Mouse (Mus musculus) adrenal gland, postnatal 4 days (tissue): ENCODE data around the gene Fam196b. TPM values are rescaled to one million over a fixed set of nuclear protein-coding genes. Genes with fewer than 3 reads are reported as not detected.

ENCODE experiments used
- DNase-seq, 2 experiments: peaks; one replicate each; pipeline ENCODE4 v3.0.0; 2021 to 2022; ENCODE audit warnings: low spot score in 2 of 2, mixed read lengths in 2 of 2
- long read RNA-seq, 2 experiments: library from polyadenylated mRNA; stranded (forward); transcript quantifications; one replicate each; pipeline ENCODE4 v2.0.0; 2021
- total RNA-seq, 2 experiments: library from RNA; stranded (reverse); gene quantifications; 2 replicates each; pipeline ENCODE4 v1.2.3; 2021

The Fam196b gene
- under 1 TPM; 0.11 to 0.14 TPM for total RNA-seq
- long read RNA-seq, experiment 1, result 0 reads
- long read RNA-seq, experiment 2, result 0 reads

DNA sequence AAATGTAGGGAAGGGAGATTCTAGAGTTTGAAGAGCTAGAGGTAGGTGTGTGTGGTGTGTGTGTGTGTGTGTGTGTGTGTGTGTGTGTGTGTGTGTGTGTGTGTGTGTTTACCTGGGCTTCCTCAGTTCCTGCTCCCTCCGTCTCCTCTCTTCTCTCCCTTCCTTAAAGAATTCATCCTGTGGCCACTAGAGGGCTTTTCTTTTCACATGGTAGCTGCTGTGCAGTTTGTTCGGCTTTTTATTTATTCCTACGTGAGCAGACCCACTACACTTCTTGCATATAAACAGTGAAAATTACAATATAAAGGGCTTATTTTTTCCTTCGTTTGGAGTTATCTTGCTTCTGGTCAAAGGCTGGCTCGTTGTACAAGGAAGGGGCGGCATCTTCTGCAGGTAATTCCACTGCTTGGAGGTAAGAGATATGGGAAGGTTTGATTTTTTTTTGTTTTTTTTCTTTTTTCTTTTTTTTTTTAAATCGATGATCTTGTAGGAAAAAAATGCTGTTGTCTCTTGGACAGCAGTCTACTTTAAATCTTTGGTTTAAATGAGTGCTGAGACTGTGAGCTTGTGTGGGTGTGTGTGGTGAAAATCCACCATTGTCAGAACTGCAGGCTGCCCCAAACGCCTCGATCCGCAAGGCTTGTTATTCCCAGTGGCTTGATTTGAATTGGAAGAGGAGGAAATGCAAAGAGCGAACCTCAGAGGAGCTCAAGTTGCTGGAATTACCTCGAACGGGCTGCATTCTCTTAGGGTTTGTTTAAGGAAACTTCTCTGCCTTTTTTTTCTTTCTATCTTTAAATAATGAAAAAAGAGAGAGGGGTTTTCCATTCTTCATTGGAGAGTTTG is at the start of gene Fam196b:
TSS of gene Fam196b (plus strand) at position 289 of the 846 bp plus-strand sequence.
- DNase-seq, result no peak

DNA sequence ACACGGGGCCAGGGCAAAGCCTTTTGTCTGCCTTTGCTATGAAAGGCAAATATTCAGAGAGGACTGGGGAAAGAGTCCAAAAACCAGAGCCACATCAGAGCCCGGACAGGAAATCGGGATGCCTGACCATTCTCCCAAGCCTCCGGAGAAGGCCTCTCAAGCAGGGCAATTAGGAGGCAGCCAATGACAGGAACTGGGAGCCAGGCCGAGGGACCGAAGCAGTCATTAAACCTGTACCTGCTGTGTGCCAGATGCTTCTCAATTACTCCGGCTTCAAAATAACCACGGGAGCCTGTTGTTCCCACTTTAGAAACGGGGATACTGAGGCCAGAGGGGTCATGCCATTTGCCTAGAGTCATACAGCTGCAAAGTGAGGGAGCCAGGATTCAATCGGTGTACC is 42.6 kb upstream of the Fam196b start:
- no peak for DNase-seq

- DNase-seq, result no peak
Measured at GRCm38 (mm10) chr11:34275941-34276340, 38.7 kb upstream of the Fam196b start.

- DNase-seq, result no peak
Measured at GRCm38 (mm10) chr11:34276363-34277046, 38.1 kb upstream of the Fam196b start.

DNA sequence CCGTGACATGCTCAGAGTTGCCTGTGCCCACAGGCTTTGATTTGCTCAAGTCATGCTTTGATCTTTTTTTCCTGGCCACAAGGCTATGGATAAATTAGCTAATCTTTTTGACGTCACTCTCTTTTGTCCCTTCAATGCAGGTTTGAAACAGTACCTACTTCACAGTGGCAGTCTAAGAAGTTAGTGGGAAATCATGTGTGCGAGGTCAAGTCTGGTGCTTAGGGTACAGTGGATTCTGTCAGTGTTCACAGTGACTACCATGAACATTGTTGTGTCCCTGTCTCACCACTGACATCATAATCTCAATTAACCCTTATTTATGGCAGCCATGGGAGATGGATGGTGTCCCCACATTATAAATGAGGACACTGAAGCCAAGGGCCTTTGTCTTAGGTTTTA is 37.6 kb upstream of the Fam196b start:
- no peak for DNase-seq

DNA sequence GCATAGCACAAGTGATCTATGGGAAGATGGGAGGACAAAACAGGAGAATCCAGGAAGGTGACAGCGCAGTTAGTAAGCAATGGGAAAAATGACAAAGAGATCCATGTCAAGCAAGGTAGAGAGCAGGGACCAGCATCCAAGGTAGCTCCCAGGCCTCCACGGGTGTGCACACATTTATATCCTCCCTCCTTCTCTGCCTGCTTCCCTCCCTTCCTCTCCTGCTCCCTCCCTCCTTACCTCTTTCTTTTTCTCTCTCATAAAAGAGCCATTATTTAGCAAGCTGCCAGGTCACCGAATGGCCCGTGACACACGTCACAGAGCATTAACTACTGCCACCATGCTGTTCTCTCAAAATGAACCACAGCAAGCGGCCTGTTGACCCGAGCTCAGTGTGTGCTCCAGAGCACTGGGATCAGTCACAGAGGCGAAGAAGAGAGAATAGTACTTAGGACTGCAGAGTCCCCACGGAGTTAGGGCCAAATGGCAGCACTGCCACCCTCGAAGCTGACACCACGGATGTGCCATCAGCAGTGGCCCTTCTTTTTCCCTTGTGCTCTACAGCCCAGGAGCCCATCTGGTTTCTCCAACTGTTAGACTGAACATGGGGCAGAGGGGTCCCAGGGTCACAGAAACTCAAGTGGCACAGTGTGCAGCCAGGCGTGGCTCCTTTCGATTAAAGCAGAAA is 30.4 kb upstream of the Fam196b start:
- DNase-seq, result no peak

DNA sequence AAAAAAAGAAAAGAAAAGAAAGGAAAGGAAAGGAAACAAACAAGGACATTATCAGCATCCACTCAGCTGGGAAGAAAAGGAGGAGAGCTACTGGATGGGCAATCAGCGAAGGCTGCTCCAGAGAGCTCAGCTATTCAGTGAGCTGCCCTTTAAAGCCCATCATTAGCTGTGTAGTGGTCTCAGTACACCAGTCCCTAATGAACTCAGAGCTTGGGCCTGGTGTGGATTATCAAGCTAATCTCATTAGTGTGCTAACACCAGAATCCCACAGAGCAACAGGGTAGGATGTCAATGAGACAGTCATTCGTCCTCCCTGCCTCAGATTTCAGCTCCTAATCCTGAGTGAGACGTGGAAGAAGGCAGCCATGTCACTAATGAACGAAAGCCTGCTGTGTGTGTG is 24.4 kb upstream of the Fam196b start:
- DNase-seq, result no peak

DNA sequence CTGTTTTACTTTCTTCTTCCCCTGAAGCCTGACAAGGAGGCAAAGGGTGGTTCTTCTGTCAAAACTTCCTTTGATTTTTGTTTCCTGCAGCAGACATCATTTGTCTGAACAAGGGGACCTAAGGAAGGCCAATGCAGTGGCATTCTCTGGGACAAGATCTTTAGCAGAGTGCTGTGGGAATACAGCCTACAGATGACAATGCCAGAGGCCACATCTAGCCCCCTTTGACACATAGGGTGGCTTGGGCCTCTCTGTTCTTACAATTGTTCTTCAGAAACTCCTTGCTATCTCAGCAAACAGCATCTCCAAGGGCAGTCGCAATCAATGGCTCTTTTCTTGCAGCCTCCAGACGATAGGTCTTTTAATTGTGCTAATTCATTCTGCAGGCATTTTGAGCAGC is 23.9 kb upstream of the Fam196b start:
- no peak for DNase-seq

- DNase-seq, result no peak
Measured at GRCm38 (mm10) chr11:34291304-34291703, 23.3 kb upstream of the Fam196b start.

DNA sequence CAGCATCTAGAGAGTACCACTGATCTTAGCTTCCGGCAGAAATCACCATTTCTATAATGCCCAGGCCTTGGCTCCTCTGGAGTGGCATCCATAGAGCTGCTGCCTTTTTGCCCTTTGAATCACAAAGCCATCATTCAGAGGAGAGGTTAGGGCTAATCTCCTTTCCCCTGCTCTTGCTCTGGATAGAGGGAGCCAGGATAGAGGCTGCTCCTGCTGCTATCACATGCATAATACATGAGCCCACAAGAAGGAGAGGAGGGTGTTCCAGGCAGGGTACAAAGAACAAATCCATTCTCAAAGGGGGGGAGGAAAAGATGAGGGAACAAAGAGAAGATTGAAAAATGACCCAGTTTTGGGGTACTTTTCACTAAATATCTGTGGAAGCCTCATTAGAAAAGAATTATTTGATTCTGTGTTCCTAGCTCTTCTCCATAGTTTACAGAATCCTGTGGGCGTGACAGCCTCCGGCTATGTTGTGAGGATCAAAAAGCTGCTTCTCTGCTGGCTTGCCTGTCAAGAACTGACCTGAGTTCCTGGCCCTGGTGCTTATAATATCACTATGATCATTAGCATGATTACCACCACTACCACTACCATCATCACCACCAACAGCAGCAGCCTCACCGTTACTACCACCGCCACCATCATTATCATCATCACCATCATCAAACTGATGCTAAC is 16.8 kb upstream of the Fam196b start:
- no peak for DNase-seq

GRCm38 (mm10) chr11:34299550-34299949 is 15.1 kb upstream of the Fam196b start:
- no peak for DNase-seq

- no peak for DNase-seq
Measured at GRCm38 (mm10) chr11:34300064-34300463, 14.6 kb upstream of the Fam196b start.

DNA sequence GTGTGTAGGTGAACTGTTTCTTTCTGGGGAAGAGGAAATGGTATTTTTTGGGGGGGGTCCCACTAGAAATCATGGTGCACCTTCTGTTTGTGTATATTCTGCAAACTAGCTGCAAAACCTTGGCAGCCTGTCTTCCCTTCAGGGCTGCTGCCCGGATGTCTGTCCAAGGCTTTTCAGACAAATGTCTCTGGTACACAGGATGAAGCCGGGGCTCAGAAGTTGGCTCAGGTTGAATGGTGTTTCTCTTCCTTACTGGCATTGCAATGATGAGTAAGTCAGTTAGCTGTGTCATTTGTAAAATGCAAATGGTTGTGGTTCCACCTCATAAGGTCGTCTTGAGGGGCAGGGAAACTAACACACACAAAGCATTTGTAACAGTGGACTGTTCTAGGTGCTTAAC is 8.4 kb upstream of the Fam196b start:
- no peak for DNase-seq

DNA sequence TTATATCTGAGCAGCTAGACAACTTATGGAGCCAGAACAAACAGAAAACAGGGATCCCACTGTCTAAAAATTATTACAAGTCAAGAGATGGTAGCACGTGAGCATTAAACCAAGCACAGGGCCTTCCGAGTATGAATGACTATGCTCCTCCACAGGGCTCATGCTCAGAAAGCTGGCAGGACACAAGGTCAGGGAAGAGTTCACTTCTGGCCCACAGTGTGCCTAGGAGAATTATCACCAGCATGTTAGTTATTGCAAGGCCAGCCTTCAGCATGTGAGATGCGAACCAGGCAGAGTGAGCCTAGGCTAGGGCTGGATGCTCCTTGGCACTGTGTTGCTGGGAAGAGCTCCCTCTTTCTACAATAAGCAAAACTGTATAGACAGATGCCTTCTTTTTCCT is 5.9 kb upstream of the Fam196b start:
- DNase-seq, result no peak

GRCm38 (mm10) chr11:34309360-34309759 is 5.3 kb upstream of the Fam196b start:
- DNase-seq, result no peak

- no peak for DNase-seq
Measured at GRCm38 (mm10) chr11:34311717-34312116, 2.9 kb upstream of the Fam196b start.

DNA sequence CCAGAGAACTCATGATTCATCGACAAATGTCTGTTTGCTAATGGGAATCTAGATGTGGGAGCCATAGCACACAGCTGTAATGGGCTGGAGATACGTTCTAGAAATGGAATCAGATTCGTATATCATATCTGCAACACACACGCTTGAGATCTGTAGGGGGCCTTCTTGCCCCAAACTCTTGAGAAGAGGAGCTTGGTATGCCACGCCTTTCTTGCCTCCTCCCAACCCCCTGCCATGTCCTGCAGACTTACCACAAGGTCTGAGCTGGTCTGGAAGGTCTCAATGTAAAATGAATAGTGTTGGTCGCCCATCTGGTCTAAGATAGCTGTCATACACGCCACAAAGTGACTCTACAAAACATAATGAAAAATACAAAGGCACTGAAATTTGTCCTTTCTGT is 2.4 kb upstream of the Fam196b start:
- no peak for DNase-seq

DNA sequence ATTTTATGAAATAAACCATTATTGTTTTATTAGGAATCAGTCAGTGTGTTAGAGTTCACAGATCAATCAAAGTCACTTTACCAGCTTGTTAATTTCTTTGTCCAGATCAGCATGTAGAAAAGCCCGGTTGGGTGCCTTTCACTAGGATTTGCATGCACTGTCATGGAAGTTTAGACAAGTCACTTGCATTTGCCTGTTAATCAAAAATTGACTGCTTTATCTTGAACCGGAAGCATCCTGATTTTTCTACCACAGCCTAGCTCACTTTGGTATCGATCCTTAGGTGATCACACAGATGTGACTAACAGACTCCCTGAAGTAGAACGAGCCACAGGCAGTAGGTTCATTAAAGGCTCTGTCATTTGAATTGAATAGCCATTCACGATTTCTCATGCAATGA is 761 bp downstream of the Fam196b start:
- no peak for DNase-seq

DNA sequence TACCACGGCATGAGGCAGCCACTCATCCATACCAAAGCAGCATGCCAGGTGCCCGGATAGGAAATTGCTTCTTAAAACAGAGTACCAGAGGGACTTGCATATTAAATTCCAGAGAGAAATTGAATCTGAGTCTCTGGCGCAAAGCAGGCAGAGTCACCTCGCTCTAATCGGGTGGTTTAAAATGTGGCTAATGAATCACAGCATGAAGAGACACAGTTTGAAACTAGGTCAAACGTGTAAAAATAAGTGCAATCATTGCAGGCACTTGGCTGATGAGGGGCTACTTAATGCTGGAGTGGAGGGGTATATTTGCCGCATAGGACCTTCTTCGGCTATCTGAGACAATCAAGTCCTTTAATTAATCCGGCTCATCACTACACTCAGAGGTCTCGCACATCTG is 1.6 kb downstream of the Fam196b start:
- no peak for DNase-seq

DNA sequence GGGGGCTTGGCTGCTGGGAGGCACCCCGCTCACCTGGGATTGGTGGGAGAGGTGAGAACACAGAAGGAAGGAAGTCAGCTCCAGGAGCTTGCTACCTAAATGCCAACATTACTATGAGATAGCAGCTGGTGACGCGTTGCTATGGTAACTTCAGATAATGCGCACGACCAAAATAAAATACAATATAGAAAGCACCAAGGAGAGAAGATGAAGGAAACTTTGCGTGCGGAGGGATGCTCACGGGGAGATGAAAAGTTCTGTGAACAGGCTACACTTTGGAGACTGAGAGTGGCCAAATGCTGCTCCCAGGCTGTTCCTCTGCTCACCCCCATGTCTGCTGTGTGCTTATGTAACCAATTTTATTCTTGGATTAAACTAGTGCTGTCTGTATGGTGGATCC is 2.4 kb downstream of the Fam196b start:
- DNase-seq, result no peak

GRCm38 (mm10) chr11:34319282-34319681 is 4.7 kb downstream of the Fam196b start:
- no peak for DNase-seq
